Mouse (Mus musculus) common myeloid progenitor, adult 5-6 weeks (primary cell): Measurements from ENCODE around the gene Hist1h3e. TPM values are rescaled to one million over a fixed set of nuclear protein-coding genes. Genes with fewer than 3 reads are reported as not detected.

Experiments used
- ATAC-seq: replicated peaks from 2 replicates; pipeline ENCODE4 v1.8.0; 2016; ENCODE audit warnings: low read depth, mild to moderate bottlenecking, moderate TSS enrichment, inconsistent platforms; ENCODE audit not compliant: poor library complexity, severe bottlenecking
- total RNA-seq: library from RNA; stranded (forward); fragments of 200-1000, 187-1606 nt; gene quantifications from 2 replicates; pipeline ENCODE4 v1.2.3, GENCODE M21; 2017

Gene Hist1h3e
- total RNA-seq, 1 experiment from 2014 or later, result 671 TPM

- ATAC-seq, result no peak
Observed at GRCm38 (mm10) chr13:23525901-23526300, 36.3 kb downstream of the Hist1h3e start.

GRCm38 (mm10) chr13:23524654-23525053, 37.5 kb downstream of the Hist1h3e start:
- ATAC-seq, result peak; percentile 63

GRCm38 (mm10) chr13:23523976-23524375, 38.2 kb downstream of the Hist1h3e start:
- no peak for ATAC-seq

- ATAC-seq, result 0 out of 2 replicates have a peak, but pooled peaks have one; percentile 19
Observed at GRCm38 (mm10) chr13:23521703-23522102, 40.5 kb downstream of the Hist1h3e start.

GRCm38 (mm10) chr13:23519416-23519815, 42.8 kb downstream of the Hist1h3e start:
- ATAC-seq, result peak; percentile 13; the same call in 1 of the 2 replicates

- peak; percentile 14; the same call in 1 of the 2 replicates for ATAC-seq
Observed at GRCm38 (mm10) chr13:23518885-23519284, 43.3 kb downstream of the Hist1h3e start.

GRCm38 (mm10) chr13:23518295-23518603, 43.9 kb downstream of the Hist1h3e start:
- no peak; the same call in 1 of the 2 replicates for ATAC-seq

- ATAC-seq, result peak; percentile 40
Observed at GRCm38 (mm10) chr13:23517603-23518294, 44.4 kb downstream of the Hist1h3e start.

- peak; percentile 41 for ATAC-seq
Observed at GRCm38 (mm10) chr13:23516822-23517602, 45.2 kb downstream of the Hist1h3e start.

GRCm38 (mm10) chr13:23515826-23516620, 46.1 kb downstream of the Hist1h3e start:
- ATAC-seq, result no peak

- ATAC-seq, result no peak
Observed at GRCm38 (mm10) chr13:23515281-23515680, 46.9 kb downstream of the Hist1h3e start.

- no peak for ATAC-seq
Observed at GRCm38 (mm10) chr13:23513517-23513916, 48.7 kb downstream of the Hist1h3e start.

Other genes with a start within 250 kb of the Hist1h3e start
- 42.1 and 57.3 TPM in 2 replicates for gene Zfp322a, start 193.2 kb downstream of the Hist1h3e start, total RNA-seq
- 14.7 and 15.6 TPM in 2 replicates for gene Abt1, start 138.5 kb downstream of the Hist1h3e start, total RNA-seq
- gene Btn1a1, start 96.5 kb downstream of the Hist1h3e start, total RNA-seq, result not detected in 2 replicates
- gene Btn2a2, start 73.5 kb downstream of the Hist1h3e start, total RNA-seq, result not detected in 2 replicates
- 1,499 and 1,774 TPM in 2 replicates for gene Hist1h4h, start 31.3 kb downstream of the Hist1h3e start, total RNA-seq
- 1,142 and 1,285 TPM in 2 replicates for gene Hist1h2af, start 28.5 kb downstream of the Hist1h3e start, total RNA-seq
- gene Hist1h3g, start 26.9 kb downstream of the Hist1h3e start, total RNA-seq, result 199 and 205 TPM in 2 replicates
- 91.4 and 108 TPM in 2 replicates for gene Hist1h2bh, start 19.0 kb downstream of the Hist1h3e start, total RNA-seq
- 186 and 196 TPM in 2 replicates for gene Hist1h3f, start 18.3 kb downstream of the Hist1h3e start, total RNA-seq
- 2,800 and 2,993 TPM in 2 replicates for gene Hist1h4f, start 10.7 kb downstream of the Hist1h3e start, total RNA-seq
- gene Hist1h1d, start 9.1 kb downstream of the Hist1h3e start, total RNA-seq, result 92.5 and 96.4 TPM in 2 replicates
- gene Hist1h2ae, start 8.9 kb upstream of the Hist1h3e start, total RNA-seq, result 336 and 401 TPM in 2 replicates
- 1,313 and 1,586 TPM in 2 replicates for gene Hist1h2bg, start 9.0 kb upstream of the Hist1h3e start, total RNA-seq
- gene Hist1h2bf, start 11.8 kb upstream of the Hist1h3e start, total RNA-seq, result 558 and 569 TPM in 2 replicates
- 127 and 293 TPM in 2 replicates for gene Hist1h2ad, start 12.0 kb upstream of the Hist1h3e start, total RNA-seq
- 98.2 and 137 TPM in 2 replicates for gene Hist1h3d, start 13.4 kb upstream of the Hist1h3e start, total RNA-seq
- gene Hist1h4d, start 19.2 kb upstream of the Hist1h3e start, total RNA-seq, result 1,514 and 1,667 TPM in 2 replicates
- gene Hist1h2be, start 58.8 kb upstream of the Hist1h3e start, total RNA-seq, result 92.7 and 94.2 TPM in 2 replicates
- 314 and 326 TPM in 2 replicates for gene Hist1h1e, start 60.2 kb upstream of the Hist1h3e start, total RNA-seq
- 114 and 119 TPM in 2 replicates for gene Hist1h2ac, start 121.6 kb upstream of the Hist1h3e start, total RNA-seq
- 224 and 276 TPM in 2 replicates for gene Hist1h2bc, start 121.8 kb upstream of the Hist1h3e start, total RNA-seq
- gene Hist1h1t, start 133.4 kb upstream of the Hist1h3e start, total RNA-seq, result 0.55 and 3.1 TPM in 2 replicates
- gene Hist1h4c, start 136.1 kb upstream of the Hist1h3e start, total RNA-seq, result 434 and 555 TPM in 2 replicates
- 3.6 and 4.3 TPM in 2 replicates for gene Hfe, start 148.5 kb upstream of the Hist1h3e start, total RNA-seq
- gene Hist1h1c, start 176.4 kb upstream of the Hist1h3e start, total RNA-seq, result 753 and 796 TPM in 2 replicates
- gene Hist1h3c, start 183.2 kb upstream of the Hist1h3e start, total RNA-seq, result 801 and 823 TPM in 2 replicates
- gene Hist1h2bb, start 184.4 kb upstream of the Hist1h3e start, total RNA-seq, result 2,989 and 3,536 TPM in 2 replicates
- 2,765 and 2,805 TPM in 2 replicates for gene Hist1h2ab, start 188.8 kb upstream of the Hist1h3e start, total RNA-seq
- 689 and 718 TPM in 2 replicates for gene Hist1h3b, start 189.9 kb upstream of the Hist1h3e start, total RNA-seq
- 676 and 902 TPM in 2 replicates for gene Hist1h4b, start 194.6 kb upstream of the Hist1h3e start, total RNA-seq
- 597 and 703 TPM in 2 replicates for gene Hist1h4a, start 198.9 kb upstream of the Hist1h3e start, total RNA-seq
- 599 and 655 TPM in 2 replicates for gene Hist1h3a, start 200.0 kb upstream of the Hist1h3e start, total RNA-seq
- gene Hist1h1a, start 201.3 kb upstream of the Hist1h3e start, total RNA-seq, result 2,071 and 2,536 TPM in 2 replicates
- gene Trim38, start 207.5 kb upstream of the Hist1h3e start, total RNA-seq, result not detected in 2 replicates
- not detected in 2 replicates for gene Slc17a2, start 244.6 kb upstream of the Hist1h3e start, total RNA-seq